Mouse (Mus musculus) small intestine, adult 2 months (tissue): Measurements from ENCODE around the gene Npc1l1.

Experiments used
- CTCF ChIP-seq: fragments of 200-500 bp; IDR thresholded peaks from 2 replicates; pipeline ENCODE4 v1.5.1; 2012; ENCODE audit warnings: low read depth, mild to moderate bottlenecking, control low read depth, inconsistent platforms, low read length, moderate library complexity, mixed read lengths; ENCODE audit not compliant: insufficient replicate concordance, insufficient read length; ENCODE audit errors: extremely low read depth
- POLR2A ChIP-seq: fragments of 200-500 bp; IDR thresholded peaks from 2 replicates; pipeline ENCODE4 v1.6.1; 2012; ENCODE audit warnings: low read depth, mild to moderate bottlenecking, control low read depth, inconsistent platforms, low read length, moderate library complexity

DNA sequence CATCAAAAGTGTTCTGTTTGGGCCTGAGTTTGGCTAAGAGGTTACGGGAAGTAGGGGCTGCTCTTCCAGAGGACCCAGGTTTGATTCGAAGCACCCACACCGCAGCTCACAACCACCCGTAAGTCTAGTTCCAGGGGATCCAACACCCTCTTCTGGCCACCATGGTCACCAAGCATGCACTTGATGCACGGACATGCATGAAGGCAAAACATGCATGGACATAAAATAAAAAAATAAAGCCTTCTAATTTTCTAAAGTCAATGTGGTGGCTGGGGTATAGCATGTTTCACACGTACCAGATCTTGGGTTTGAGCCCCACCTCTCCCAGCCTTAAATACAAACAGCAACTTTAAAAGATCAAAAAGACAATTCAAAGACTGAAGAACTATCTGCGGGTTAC lies 65.2 kb downstream of the Npc1l1 start:
- TF ChIP-seq CTCF (no peak), POLR2A (no peak)
